Mouse (Mus musculus): ENCODE data around the gene Dhx16. TPM values are rescaled to one million over a fixed set of nuclear protein-coding genes. Genes with fewer than 3 reads are reported as not detected.
"Not testable (repeated sequence)": the region's sequence is repeated elsewhere in the genome, so short reads cannot be mapped to it uniquely, and the experiment has no call there.

Dhx16 gene
- polyA plus RNA-seq, 1 experiment from 2014 or later: 14.2 TPM

DNA sequence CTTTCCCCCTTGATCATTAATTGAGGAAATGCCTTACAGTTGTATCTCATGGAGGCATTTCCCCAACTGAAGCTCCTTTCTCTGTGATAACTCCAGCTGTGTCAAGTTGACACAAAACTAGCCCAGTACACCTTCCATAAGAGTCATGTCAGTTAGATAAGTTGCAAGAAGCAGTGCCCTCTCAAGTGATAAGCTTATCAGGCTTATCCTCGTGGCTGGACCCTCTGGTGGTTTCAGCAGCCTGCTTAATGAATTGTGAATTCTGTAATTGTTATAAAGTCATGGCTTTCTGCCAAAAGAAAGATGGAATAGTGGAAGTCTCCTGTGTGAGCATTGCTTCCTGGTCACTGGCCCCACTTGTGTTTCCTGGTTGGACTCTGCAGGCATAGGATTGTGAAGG is 47.9 kb downstream of the Dhx16 start:
- Histone ChIP-seq H3K9ac (ENCODE audit: low read length) (no peak overlapping the region), H3K4me3 (ENCODE audit: low read depth, low read length) (no peak overlapping the region), H3K9me3 (ENCODE audit: control insufficient read depth, low read length) (no peaks in the 10 kb centered on the region), H3K4me1 (replicated peaks; ENCODE audit: control insufficient read depth, insufficient read depth) (no peaks in the 10 kb centered on the region), H3K36me3 (ENCODE audit: control insufficient read depth, insufficient read depth, low read length) (peaks cover 40% of the 10 kb centered on the region), H3K4me2 (replicated peaks; ENCODE audit: low read depth) (no peak overlapping the region), H3K27ac (replicated peaks) (no peak overlapping the region), H3K27me3 (ENCODE audit: control insufficient read depth, insufficient read depth, low read length) (no peaks in the 10 kb centered on the region)
- DNase-seq (ENCODE audit: low spot score): no peak
- no peak for ATAC-seq (ENCODE audit: low FRiP score, low TSS enrichment)
- 66% methylated on average over 1 of the region's 1 CpGs for WGBS
- no peak for TF ChIP-seq EP300 (optimal IDR thresholded peaks at IDR 0.05)
- no peak for TF ChIP-seq CTCF (IDR thresholded peaks at IDR 0.05; ENCODE audit: low read depth)

GRCm38 (mm10) chr17:35929534-35929933 is 49.9 kb downstream of the Dhx16 start:
- DNase-seq (ENCODE audit: low spot score) (no peak), ATAC-seq (ENCODE audit: low FRiP score, low TSS enrichment) (no peak; the same call in 1 of the 2 replicates)
- no peaks in the 10 kb centered on the region for H3K4me1 ChIP-seq (replicated peaks; ENCODE audit: control insufficient read depth, insufficient read depth)
- H3K27ac ChIP-seq (replicated peaks): no peak overlapping the region
- no peaks in the 10 kb centered on the region for H3K9me3 ChIP-seq (ENCODE audit: control insufficient read depth, low read length)
- H3K4me2 ChIP-seq (replicated peaks; ENCODE audit: low read depth): no peak overlapping the region
- WGBS: 97% methylated on average over 2 of the region's 2 CpGs
- peaks cover 36% of the 10 kb centered on the region for H3K36me3 ChIP-seq (ENCODE audit: control insufficient read depth, insufficient read depth, low read length)
- no peak overlapping the region for H3K9ac ChIP-seq (ENCODE audit: low read length)
- TF ChIP-seq CTCF (IDR thresholded peaks at IDR 0.05; ENCODE audit: low read depth) (no peak), EP300 (optimal IDR thresholded peaks at IDR 0.05) (no peak)
- H3K4me3 ChIP-seq (ENCODE audit: low read depth, low read length): no peak overlapping the region
- H3K27me3 ChIP-seq (ENCODE audit: control insufficient read depth, insufficient read depth, low read length): no peaks in the 10 kb centered on the region

DNA sequence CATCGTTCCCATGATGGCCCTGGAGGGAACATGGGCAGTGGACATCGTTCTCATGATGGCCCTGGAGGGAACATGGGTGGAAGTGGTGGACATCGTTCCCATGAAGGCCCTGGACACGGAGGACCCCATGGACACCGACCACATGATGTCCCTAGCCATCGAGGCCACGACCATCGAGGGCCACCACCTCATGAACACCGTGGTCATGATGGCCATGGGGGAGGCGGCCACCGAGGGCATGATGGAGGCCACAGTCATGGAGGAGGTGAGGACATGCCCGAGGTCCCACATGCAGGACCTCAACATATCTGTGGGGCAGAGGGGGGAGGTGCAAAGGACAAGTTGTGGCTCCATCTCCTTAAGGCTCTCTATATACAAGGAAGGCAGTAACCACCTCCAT is 51.0 kb downstream of the Dhx16 start:
- ATAC-seq (ENCODE audit: low FRiP score, low TSS enrichment): peak; percentile 21; the same call in 1 of the 2 replicates
- Histone ChIP-seq H3K9ac (ENCODE audit: low read length) (no peak overlapping the region), H3K4me3 (ENCODE audit: low read depth, low read length) (no peak overlapping the region), H3K36me3 (ENCODE audit: control insufficient read depth, insufficient read depth, low read length) (peaks cover 31% of the 10 kb centered on the region), H3K4me1 (replicated peaks; ENCODE audit: control insufficient read depth, insufficient read depth) (no peaks in the 10 kb centered on the region), H3K9me3 (ENCODE audit: control insufficient read depth, low read length) (no peaks in the 10 kb centered on the region), H3K27ac (replicated peaks) (no peak overlapping the region), H3K27me3 (ENCODE audit: control insufficient read depth, insufficient read depth, low read length) (no peaks in the 10 kb centered on the region), H3K4me2 (replicated peaks; ENCODE audit: low read depth) (no peak overlapping the region)
- no peak for DNase-seq (ENCODE audit: low spot score)
- TF ChIP-seq EP300 (optimal IDR thresholded peaks at IDR 0.05) (no peak), CTCF (IDR thresholded peaks at IDR 0.05; ENCODE audit: low read depth) (no peak)
- WGBS: 96% methylated on average over 12 of the region's 12 CpGs

DNA sequence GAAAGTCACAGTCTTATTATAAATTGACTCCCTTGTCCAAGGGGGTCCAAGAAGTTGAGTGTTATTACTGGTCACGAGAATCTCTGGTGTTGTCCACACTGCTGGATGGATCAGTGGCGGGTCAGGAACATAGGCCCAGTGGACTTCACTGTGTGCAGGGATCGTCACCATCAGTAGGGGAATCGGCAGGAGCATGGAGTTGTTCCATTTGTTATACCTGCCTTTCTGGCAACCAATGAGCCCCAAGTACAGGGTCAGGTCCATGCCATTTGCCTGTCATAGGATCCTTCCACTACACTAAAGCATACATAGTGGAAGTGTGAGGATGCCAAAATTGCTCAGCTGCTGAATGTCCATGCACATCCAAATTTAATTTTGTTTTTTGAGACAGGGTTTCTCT is 53.0 kb downstream of the Dhx16 start:
- 88% methylated on average over 4 of the region's 4 CpGs for WGBS
- H3K36me3 ChIP-seq (ENCODE audit: control insufficient read depth, insufficient read depth, low read length): peaks cover 24% of the 10 kb centered on the region
- no peaks in the 10 kb centered on the region for H3K4me1 ChIP-seq (replicated peaks; ENCODE audit: control insufficient read depth, insufficient read depth)
- no peak overlapping the region for H3K9ac ChIP-seq (ENCODE audit: low read length)
- no peak overlapping the region for H3K4me3 ChIP-seq (ENCODE audit: low read depth, low read length)
- ATAC-seq (ENCODE audit: low FRiP score, low TSS enrichment) (no peak), DNase-seq (ENCODE audit: low spot score) (no peak)
- no peaks in the 10 kb centered on the region for H3K9me3 ChIP-seq (ENCODE audit: control insufficient read depth, low read length)
- no peak overlapping the region for H3K27ac ChIP-seq (replicated peaks)
- TF ChIP-seq CTCF (IDR thresholded peaks at IDR 0.05; ENCODE audit: low read depth) (no peak), EP300 (optimal IDR thresholded peaks at IDR 0.05) (no peak)
- no peaks in the 10 kb centered on the region for H3K27me3 ChIP-seq (ENCODE audit: control insufficient read depth, insufficient read depth, low read length)
- no peak overlapping the region for H3K4me2 ChIP-seq (replicated peaks; ENCODE audit: low read depth)

GRCm38 (mm10) chr17:35935763-35936162 is 56.1 kb downstream of the Dhx16 start:
- H3K27ac ChIP-seq (replicated peaks); ATAC-seq (ENCODE audit: low FRiP score, low TSS enrichment); DNase-seq (ENCODE audit: low spot score); H3K27me3 ChIP-seq (ENCODE audit: control insufficient read depth, insufficient read depth, low read length); H3K36me3 ChIP-seq (ENCODE audit: control insufficient read depth, insufficient read depth, low read length); H3K4me1 ChIP-seq (replicated peaks; ENCODE audit: control insufficient read depth, insufficient read depth); H3K9me3 ChIP-seq (ENCODE audit: control insufficient read depth, low read length); H3K4me2 ChIP-seq (replicated peaks; ENCODE audit: low read depth); H3K9ac ChIP-seq (ENCODE audit: low read length); H3K4me3 ChIP-seq (ENCODE audit: low read depth, low read length): not testable (repeated sequence)
- 89% methylated on average over 14 of the region's 14 CpGs for WGBS

DNA sequence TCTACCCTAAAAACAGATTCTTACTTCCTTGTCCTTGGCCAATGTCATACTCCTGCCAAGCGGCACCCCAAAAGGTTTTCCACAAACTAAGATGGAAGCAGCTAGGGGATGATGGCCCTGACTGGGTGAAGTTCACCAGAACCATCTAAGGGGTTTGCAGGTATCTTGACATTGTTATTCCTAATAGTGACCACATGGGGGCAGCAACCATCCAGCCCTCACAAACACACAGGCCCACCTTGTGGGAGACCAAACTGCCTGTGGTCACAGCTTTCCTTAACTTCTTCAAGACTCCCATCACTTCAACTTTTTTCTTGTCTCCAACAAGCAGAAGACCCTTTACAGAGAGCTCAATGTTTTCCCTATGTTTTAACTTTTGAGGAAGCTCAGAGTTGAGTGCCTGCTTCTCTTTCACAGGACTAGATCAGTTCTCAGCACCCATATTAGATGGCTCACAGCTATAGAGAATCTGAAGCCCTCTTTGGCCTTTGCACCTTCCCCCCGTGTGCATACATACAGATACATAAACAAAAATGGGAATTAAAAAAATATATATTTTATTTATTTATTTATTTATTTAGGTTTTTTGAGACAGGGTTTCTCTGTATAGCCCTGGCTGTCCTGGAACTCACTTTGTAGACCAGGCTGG is 58.2 kb downstream of the Dhx16 start:
- TF ChIP-seq EP300 (optimal IDR thresholded peaks at IDR 0.05): no peak
- TF ChIP-seq CTCF (IDR thresholded peaks at IDR 0.05; ENCODE audit: low read depth): peak; percentile 90
- DNase-seq (ENCODE audit: low spot score): peak; percentile 43
- H3K9me3 ChIP-seq (ENCODE audit: control insufficient read depth, low read length): no peaks in the 10 kb centered on the region
- H3K4me2 ChIP-seq (replicated peaks; ENCODE audit: low read depth): no peak overlapping the region
- no peaks in the 10 kb centered on the region for H3K4me1 ChIP-seq (replicated peaks; ENCODE audit: control insufficient read depth, insufficient read depth)
- WGBS: 34% methylated on average over 2 of the region's 2 CpGs
- H3K27ac ChIP-seq (replicated peaks): no peak overlapping the region
- H3K9ac ChIP-seq (ENCODE audit: low read length): no peak overlapping the region
- H3K36me3 ChIP-seq (ENCODE audit: control insufficient read depth, insufficient read depth, low read length): no peaks in the 10 kb centered on the region
- no peaks in the 10 kb centered on the region for H3K27me3 ChIP-seq (ENCODE audit: control insufficient read depth, insufficient read depth, low read length)
- peak; percentile 57 for ATAC-seq (ENCODE audit: low FRiP score, low TSS enrichment)
- no peak overlapping the region for H3K4me3 ChIP-seq (ENCODE audit: low read depth, low read length)
